Mouse (Mus musculus): ENCODE measurements at regions not wholly inside any gene's neighbourhood (a gene's known extent, or its start where the extent isn't known, plus 50 kb on each side); places are given as distances from the start of the nearest gene placed in this dataset.

GRCm38 (mm10) chr5:75788087-75788486, 190.2 kb downstream of the Kdr start:
- peaks cover 0 to 7% of the 10 kb centered on the region in 2 experiments; a peak in 2 of 4 replicates for H3K4me1 ChIP-seq (ENCODE audit: control insufficient read depth in 1 of 2, insufficient read depth in 2 of 2)
- in situ Hi-C loops (cut with MboI; ENCODE audit: low pct_ligation_motif_present, low pct_unique_long_range_greater_than_20kb, low sequenced_read_pairs) (no loop called here), dilution Hi-C loops (cut with MboI; ENCODE audit: extremely low pct_ligation_motif_present, extremely low pct_unique_long_range_greater_than_20kb, low sequenced_read_pairs) (no loop called here)
- TF ChIP-seq NELFE (IDR thresholded peaks at IDR 0.05; ENCODE audit: low read depth, low read length) (no peak), NRF1 (IDR thresholded peaks at IDR 0.05; ENCODE audit: low read depth, low read length) (no peak), MYC (IDR thresholded peaks at IDR 0.05; ENCODE audit: low read depth, low read length) (no peak), JUND (conservative IDR thresholded peaks at IDR 0.05; ENCODE audit: low read depth, low read length) (no peak), SMC3 (IDR thresholded peaks at IDR 0.05; ENCODE audit: low read depth, low read length) (no peak), ZNF384 (IDR thresholded peaks at IDR 0.05; ENCODE audit: low read depth, low read length) (no peak), CHD1 (IDR thresholded peaks at IDR 0.05; ENCODE audit: low read depth, low read length) (no peak), MAX (IDR thresholded peaks at IDR 0.05; ENCODE audit: low read length) (no peak), ZMIZ1 (IDR thresholded peaks at IDR 0.05; ENCODE audit: low read depth, low read length) (no peak), MAFK (IDR thresholded peaks at IDR 0.05; ENCODE audit: insufficient replicate concordance, low read length) (no peak), USF2 (conservative IDR thresholded peaks at IDR 0.05; ENCODE audit: low read depth, low read length) (no peak), PAX5 (IDR thresholded peaks at IDR 0.05; ENCODE audit: low read length) (no peak)
- no peaks in the 10 kb centered on the region for H3K9me3 ChIP-seq (replicated peaks; ENCODE audit: low read length)
- DNase-seq (ENCODE audit: extremely low read depth), result no peak
- H3K27ac ChIP-seq (ENCODE audit: insufficient read depth, low read depth), result no peak overlapping the region
- no peak overlapping the region for H3K4me3 ChIP-seq (replicated peaks in 1 of 3; ENCODE audit: low read depth in 2 of 3, low read length in 2 of 3, poor library complexity in 1 of 3)
- H3K79me2 ChIP-seq (replicated peaks; ENCODE audit: control insufficient read depth, extremely low read depth, insufficient read depth, poor library complexity, severe bottlenecking), result no peaks in the 10 kb centered on the region
- H3K4me2 ChIP-seq (ENCODE audit: insufficient read depth, low read depth, poor library complexity, severe bottlenecking), result no peak overlapping the region
- no peaks in the 10 kb centered on the region for H3K36me3 ChIP-seq (replicated peaks in 1 of 2; ENCODE audit: control insufficient read depth in 1 of 2, insufficient read depth in 1 of 2, low read length in 1 of 2)
- no peaks in the 10 kb centered on the region for H3K27me3 ChIP-seq (replicated peaks)
- no peak overlapping the region for H3K9ac ChIP-seq (ENCODE audit: insufficient read depth, low read depth)

- H3K9me3 ChIP-seq (replicated peaks; ENCODE audit: low read length), result no peaks in the 10 kb centered on the region
- 0 out of 4 replicates have a peak, but pooled peaks cover 0 to 2% of the 10 kb centered on the region in 2 experiments for H3K4me1 ChIP-seq (ENCODE audit: control insufficient read depth in 1 of 2, insufficient read depth in 2 of 2)
- no peak overlapping the region for H3K4me2 ChIP-seq (ENCODE audit: insufficient read depth, low read depth, poor library complexity, severe bottlenecking)
- no peak overlapping the region for H3K27ac ChIP-seq (ENCODE audit: insufficient read depth, low read depth)
- DNase-seq (ENCODE audit: extremely low read depth), result no peak
- H3K27me3 ChIP-seq (replicated peaks), result no peaks in the 10 kb centered on the region
- dilution Hi-C loops (cut with MboI; ENCODE audit: extremely low pct_ligation_motif_present, extremely low pct_unique_long_range_greater_than_20kb, low sequenced_read_pairs), result no loop called here
- H3K4me3 ChIP-seq (replicated peaks in 1 of 3; ENCODE audit: low read depth in 2 of 3, low read length in 2 of 3, poor library complexity in 1 of 3), result no peak overlapping the region
- no peaks in the 10 kb centered on the region for H3K36me3 ChIP-seq (replicated peaks in 1 of 2; ENCODE audit: control insufficient read depth in 1 of 2, insufficient read depth in 1 of 2, low read length in 1 of 2)
- TF ChIP-seq ETS1 (conservative IDR thresholded peaks at IDR 0.05; ENCODE audit: low read depth, low read length), result no peak
- no peak for TF ChIP-seq NELFE (IDR thresholded peaks at IDR 0.05; ENCODE audit: low read depth, low read length)
- no peak for TF ChIP-seq USF2 (conservative IDR thresholded peaks at IDR 0.05; ENCODE audit: low read depth, low read length)
- in situ Hi-C loops (cut with MboI; ENCODE audit: low pct_ligation_motif_present, low pct_unique_long_range_greater_than_20kb, low sequenced_read_pairs), result no loop called here
- H3K9ac ChIP-seq (ENCODE audit: insufficient read depth, low read depth), result no peak overlapping the region
- H3K79me2 ChIP-seq (replicated peaks; ENCODE audit: control insufficient read depth, extremely low read depth, insufficient read depth, poor library complexity, severe bottlenecking), result no peaks in the 10 kb centered on the region
Observed at GRCm38 (mm10) chr5:75786196-75786595, 192.1 kb downstream of the Kdr start.

GRCm38 (mm10) chr5:75784998-75785593, 193.2 kb downstream of the Kdr start:
- in situ Hi-C loops (cut with MboI; ENCODE audit: low pct_ligation_motif_present, low pct_unique_long_range_greater_than_20kb, low sequenced_read_pairs), result no loop called here
- Histone ChIP-seq H3K4me2 (ENCODE audit: insufficient read depth, low read depth, poor library complexity, severe bottlenecking) (no peak overlapping the region), H3K79me2 (replicated peaks; ENCODE audit: control insufficient read depth, extremely low read depth, insufficient read depth, poor library complexity, severe bottlenecking) (no peaks in the 10 kb centered on the region), H3K36me3 (replicated peaks in 1 of 2; ENCODE audit: control insufficient read depth in 1 of 2, insufficient read depth in 1 of 2, low read length in 1 of 2) (no peaks in the 10 kb centered on the region), H3K9me3 (replicated peaks; ENCODE audit: low read length) (no peaks in the 10 kb centered on the region), H3K4me3 (replicated peaks in 1 of 3; ENCODE audit: low read depth in 2 of 3, low read length in 2 of 3, poor library complexity in 1 of 3) (no peak overlapping the region), H3K9ac (ENCODE audit: insufficient read depth, low read depth) (no peak overlapping the region), H3K27ac (ENCODE audit: insufficient read depth, low read depth) (no peak overlapping the region), H3K4me1 (ENCODE audit: control insufficient read depth in 1 of 2, insufficient read depth in 2 of 2) (peaks cover 0 to 7% of the 10 kb centered on the region in 2 experiments; a peak in 1 of 4 replicates), H3K27me3 (replicated peaks) (no peaks in the 10 kb centered on the region)
- no peak for DNase-seq (ENCODE audit: extremely low read depth)
- TF ChIP-seq MAZ (IDR thresholded peaks at IDR 0.05; ENCODE audit: low read depth, low read length), result no peak
- TF ChIP-seq ZKSCAN1 (IDR thresholded peaks at IDR 0.05; ENCODE audit: borderline replicate concordance, low read depth, low read length), result no peak
- TF ChIP-seq NELFE (IDR thresholded peaks at IDR 0.05; ENCODE audit: low read depth, low read length), result no peak
- TF ChIP-seq SMC3 (IDR thresholded peaks at IDR 0.05; ENCODE audit: low read depth, low read length), result no peak
- TF ChIP-seq MXI1 (IDR thresholded peaks at IDR 0.05; ENCODE audit: low read depth, low read length), result no peak
- TF ChIP-seq MAX (IDR thresholded peaks at IDR 0.05; ENCODE audit: low read length), result no peak
- TF ChIP-seq JUN (IDR thresholded peaks at IDR 0.05; ENCODE audit: insufficient read depth, low read depth, low read length), result no peak
- no peak for TF ChIP-seq BHLHE40 (IDR thresholded peaks at IDR 0.05; ENCODE audit: low read depth, low read length)
- TF ChIP-seq CHD1 (IDR thresholded peaks at IDR 0.05; ENCODE audit: low read depth, low read length), result no peak
- TF ChIP-seq NRF1 (IDR thresholded peaks at IDR 0.05; ENCODE audit: low read depth, low read length), result no peak
- dilution Hi-C loops (cut with MboI; ENCODE audit: extremely low pct_ligation_motif_present, extremely low pct_unique_long_range_greater_than_20kb, low sequenced_read_pairs), result no loop called here

Measured in CH12.LX (cell line).